Mouse (Mus musculus) heart, embryonic 16.5 days (tissue): ENCODE results near the gene Cd33. TPM values are rescaled to one million over a fixed set of nuclear protein-coding genes. Genes with fewer than 3 reads are reported as not detected.
A peak's percentile ranks its signal among the peaks of the same experiment; 100 is the strongest.

ENCODE experiments used
- ATAC-seq: fragments of 200-750 bp; cut with Nextera tagmentation; replicated peaks from 2 replicates; pipeline ENCODE4 v1.8.0; 2017; ENCODE audit warnings: moderate number of reproducible peaks; ENCODE audit not compliant: insufficient read depth, low FRiP score; ENCODE audit errors: extremely low read depth
- H3K27ac ChIP-seq: fragments of 300-500 bp; sonication (generic); 2 replicates; pipeline ENCODE4 v1.5.1; 2014; ENCODE audit warnings: mild to moderate bottlenecking, low read length, control low read depth, moderate library complexity
- H3K27me3 ChIP-seq: fragments of 300-500 bp; sonication (generic); 2 replicates; pipeline ENCODE4 v1.6.1; 2014; ENCODE audit warnings: low read length, mixed read lengths; ENCODE audit not compliant: control insufficient read depth, insufficient read depth
- H3K36me3 ChIP-seq: fragments of 300-500 bp; sonication (generic); 2 replicates; pipeline ENCODE4 v1.6.1; 2014; ENCODE audit not compliant: control insufficient read depth, insufficient read depth
- H3K4me1 ChIP-seq: fragments of 300-500 bp; sonication (generic); 2 replicates; pipeline ENCODE4 v1.6.1; 2014; ENCODE audit warnings: low read length, mixed read lengths; ENCODE audit not compliant: control insufficient read depth, insufficient read depth
- H3K4me2 ChIP-seq: fragments of 300-500 bp; sonication (generic); 2 replicates; pipeline ENCODE4 v1.6.1; 2014; ENCODE audit warnings: low read depth, mild to moderate bottlenecking, control low read depth, low read length
- H3K4me3 ChIP-seq: fragments of 300-500 bp; sonication (generic); 2 replicates; pipeline ENCODE4 v1.5.1; 2014; ENCODE audit warnings: mild to moderate bottlenecking, control low read depth, low read length
- H3K9ac ChIP-seq: fragments of 300-500 bp; sonication (generic); 2 replicates; pipeline ENCODE4 v1.6.1; 2014; ENCODE audit warnings: low read length, control low read depth
- H3K9me3 ChIP-seq: fragments of 300-500 bp; sonication (generic); replicated peaks from 2 replicates; pipeline ENCODE4 v1.6.1; 2016; ENCODE audit warnings: low read length; ENCODE audit not compliant: control insufficient read depth
- WGBS: fragments of 180-500 bp; shearing (Covaris S2); extraction: QIAGEN DNeasy Blood & Tissue Kit; methylation state at CpG from one replicate; pipeline ENCODE4 v1.1.7; 2014; 5-methylcytosine and 5-hydroxymethylcytosine counted together
- polyA plus RNA-seq: library from polyadenylated mRNA; unstranded; fragments of >200 nt; fragmentation: Nextera tagmentation; extraction: Ambion mirVana; gene quantifications from 2 replicates; pipeline ENCODE4 v1.2.1, GENCODE M21; 2015

Gene Cd33
- polyA plus RNA-seq: 0.51 and 0.85 TPM in 2 replicates

- no peak within 1 kb of the TSS for H3K9ac ChIP-seq
- H3K4me2 ChIP-seq: no peak within 1 kb of the TSS
- H3K4me3 ChIP-seq: no peak within 1 kb of the TSS
- no peaks in the 10 kb centered on the region for H3K9me3 ChIP-seq
- WGBS: 73% methylated on average over 7 of the region's 7 CpGs
- ATAC-seq: no peak
- no peaks in the 10 kb centered on the region for H3K4me1 ChIP-seq
- H3K36me3 ChIP-seq: no peaks in the 10 kb centered on the region
- H3K27me3 ChIP-seq: no peaks in the 10 kb centered on the region
- no peak within 1 kb of the TSS for H3K27ac ChIP-seq
Observed at GRCm38 (mm10) chr7:43544225-43544977, at the start of gene Cd33. Gene Cd33, minus strand, starts transcription at chr7:43544428.

GRCm38 (mm10) chr7:43584790-43585189 lies 40.6 kb upstream of the Cd33 start:
- Histone ChIP-seq H3K9me3 (no peaks in the 10 kb centered on the region), H3K9ac (no peak overlapping the region), H3K36me3 (peaks cover 52% of the 10 kb centered on the region), H3K4me2 (no peak overlapping the region), H3K4me1 (peaks cover 7% of the 10 kb centered on the region), H3K4me3 (no peak overlapping the region), H3K27ac (no peak overlapping the region), H3K27me3 (no peaks in the 10 kb centered on the region)
- ATAC-seq: no peak
- WGBS: 89% methylated on average over 5 of the region's 5 CpGs

- peak overlapping the region; percentile 87; the same call in 1 of the 2 replicates for H3K27ac ChIP-seq
- no peaks in the 10 kb centered on the region for H3K9me3 ChIP-seq
- peak overlapping the region; percentile 61 for H3K4me3 ChIP-seq
- H3K27me3 ChIP-seq: no peaks in the 10 kb centered on the region
- H3K4me1 ChIP-seq: peaks cover 7% of the 10 kb centered on the region
- peaks cover 16% of the 10 kb centered on the region for H3K36me3 ChIP-seq
- peak overlapping the region; percentile 68 for H3K9ac ChIP-seq
- no peak for ATAC-seq
- H3K4me2 ChIP-seq: peak overlapping the region; percentile 89
- WGBS: 64% methylated on average over 5 of the region's 5 CpGs
Observed at GRCm38 (mm10) chr7:43580526-43580925, 36.3 kb upstream of the Cd33 start.

- Histone ChIP-seq H3K9me3 (no peaks in the 10 kb centered on the region), H3K9ac (peak within 1 kb of the TSS; percentile 68), H3K27ac (peak within 1 kb of the TSS; percentile 87), H3K4me3 (peak within 1 kb of the TSS; percentile 61), H3K36me3 (peaks cover 11% of the 10 kb centered on the region), H3K27me3 (no peaks in the 10 kb centered on the region), H3K4me2 (peak within 1 kb of the TSS; percentile 89), H3K4me1 (peaks cover 7% of the 10 kb centered on the region)
- ATAC-seq: peak; percentile 98
- WGBS: under 1% methylated on average over 37 of the region's 37 CpGs
Observed at GRCm38 (mm10) chr7:43579440-43580171, 35.4 kb upstream of the Cd33 start, which contains the start of gene Zfp719. Gene Zfp719, plus strand, starts transcription at chr7:43579610.

- H3K36me3 ChIP-seq: peaks cover 42% of the 10 kb centered on the region
- H3K4me3 ChIP-seq: no peak overlapping the region
- WGBS: 83% methylated on average over 2 of the region's 2 CpGs
- H3K9me3 ChIP-seq: no peaks in the 10 kb centered on the region
- H3K9ac ChIP-seq: no peak overlapping the region
- no peak overlapping the region for H3K4me2 ChIP-seq
- no peaks in the 10 kb centered on the region for H3K4me1 ChIP-seq
- H3K27me3 ChIP-seq: no peaks in the 10 kb centered on the region
- no peak overlapping the region for H3K27ac ChIP-seq
- no peak for ATAC-seq
Observed at GRCm38 (mm10) chr7:43571216-43571615, 27.0 kb upstream of the Cd33 start.

- H3K27ac ChIP-seq: no peak overlapping the region
- peaks cover 2% of the 10 kb centered on the region; the same call in 1 of the 2 replicates for H3K4me1 ChIP-seq
- peaks cover 13% of the 10 kb centered on the region; the same call in 1 of the 2 replicates for H3K36me3 ChIP-seq
- H3K4me3 ChIP-seq: peak overlapping the region; percentile 71; the same call in 1 of the 2 replicates
- H3K27me3 ChIP-seq: no peaks in the 10 kb centered on the region
- H3K4me2 ChIP-seq: peak overlapping the region; percentile 78
- no peak for ATAC-seq
- H3K9me3 ChIP-seq: no peaks in the 10 kb centered on the region
- H3K9ac ChIP-seq: 0 out of 2 replicates have a peak overlapping the region, but pooled peaks have one; percentile 30
- WGBS: 53% methylated on average over 6 of the region's 6 CpGs
Observed at GRCm38 (mm10) chr7:43563300-43563699, 19.1 kb upstream of the Cd33 start.

GRCm38 (mm10) chr7:43562651-43563070 lies 18.4 kb upstream of the Cd33 start:
- H3K27me3 ChIP-seq: no peaks in the 10 kb centered on the region
- ATAC-seq: peak; percentile 23; the same call in 1 of the 2 replicates
- peaks cover 10% of the 10 kb centered on the region; the same call in 1 of the 2 replicates for H3K36me3 ChIP-seq
- H3K4me2 ChIP-seq: peak overlapping the region; percentile 78
- H3K4me1 ChIP-seq: peaks cover 2% of the 10 kb centered on the region; the same call in 1 of the 2 replicates
- no peaks in the 10 kb centered on the region for H3K9me3 ChIP-seq
- H3K9ac ChIP-seq: peak overlapping the region; percentile 78
- WGBS: 0% methylated on average over 10 of the region's 10 CpGs
- H3K4me3 ChIP-seq: peak overlapping the region; percentile 71
- peak overlapping the region; percentile 69 for H3K27ac ChIP-seq

GRCm38 (mm10) chr7:43562006-43562633 lies 17.9 kb upstream of the Cd33 start, which contains the start of gene Zfp658:
Gene Zfp658, plus strand, starts transcription at chr7:43562256.
- peak; percentile 87 for ATAC-seq
- H3K4me2 ChIP-seq: peak within 1 kb of the TSS; percentile 78
- H3K27me3 ChIP-seq: no peaks in the 10 kb centered on the region
- 0% methylated on average over 27 of the region's 27 CpGs for WGBS
- peak within 1 kb of the TSS; percentile 69 for H3K27ac ChIP-seq
- peak within 1 kb of the TSS; percentile 78 for H3K9ac ChIP-seq
- H3K4me3 ChIP-seq: peak within 1 kb of the TSS; percentile 71
- H3K36me3 ChIP-seq: peaks cover 7% of the 10 kb centered on the region; the same call in 1 of the 2 replicates
- peaks cover 2% of the 10 kb centered on the region; the same call in 1 of the 2 replicates for H3K4me1 ChIP-seq
- H3K9me3 ChIP-seq: no peaks in the 10 kb centered on the region
